16 mouse cellular contexts compared by ENCODE assay signal in the genomic region with DNA sequence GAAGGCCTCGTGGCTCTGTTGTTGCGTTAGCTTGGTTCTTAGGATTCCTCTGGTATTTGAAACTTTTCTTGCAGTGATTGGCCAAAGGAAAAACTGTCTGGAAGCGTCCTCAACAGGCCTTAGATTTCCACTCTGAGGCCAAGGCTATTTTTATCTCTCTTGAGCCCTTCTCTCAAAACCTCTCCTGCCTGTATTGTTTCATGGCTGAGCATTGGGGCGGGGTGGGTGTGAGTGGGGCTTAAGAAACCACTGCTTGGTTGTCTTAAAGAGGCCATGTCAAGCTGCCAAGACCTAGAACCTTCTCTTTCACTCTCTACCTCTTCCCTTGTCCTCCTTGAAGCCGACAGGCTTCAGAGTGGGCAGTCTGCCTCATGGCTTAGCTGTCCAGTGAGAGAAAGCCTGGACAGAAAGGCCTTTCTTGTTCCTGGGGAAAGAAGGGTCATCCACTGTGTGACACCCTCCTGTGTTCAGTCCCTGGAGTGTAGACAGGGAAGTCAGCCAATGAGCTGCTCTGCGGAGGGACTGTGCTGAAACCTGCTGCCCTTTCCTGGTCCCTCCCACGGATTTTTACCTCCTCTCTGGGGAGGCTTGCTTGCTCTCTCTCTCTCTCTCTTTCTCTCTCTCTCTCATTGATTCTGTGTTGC. TPM values are rescaled to one million over a fixed set of nuclear protein-coding genes. Genes with fewer than 3 reads are reported as not detected.
DNase-seq lines count a peak whose midpoint lies in the region; ATAC-seq and TF ChIP-seq lines count a peak whose summit lies in the region.
"Had no signal": no experiment of that assay in that cellular context is flagged by ENCODE, and none has a peak within 500 bp of the region (broad histone marks: within the 10 kb centered on the region; RNA-seq: fewer than 3 reads in every experiment).

No protein-coding gene starts in this region.

- no peak overlapping the region for H3K4me2 ChIP-seq in limb, embryonic 15.5 days
- H3K4me2 ChIP-seq in lung, embryonic 15.5 days, result no peak overlapping the region
- H3K4me2 ChIP-seq: hindbrain, embryonic 12.5 days; midbrain, embryonic 12.5 days; neural tube, embryonic 12.5 days had no signal

- DNase-seq in adrenal gland, postnatal 14 days, result peak; percentile 62
- DNase-seq in adrenal gland, postnatal 25 days, result no peak
- DNase-seq in limb, embryonic 10.5 days (ENCODE audit: low spot score), result no peak
- DNase-seq in thymus, postnatal 4 days, result no peak
- no peak for DNase-seq in urinary bladder, postnatal 4 days (ENCODE audit: low spot score in 2 of 2)
- DNase-seq in layer of hippocampus, adult 2 months (ENCODE audit: low spot score in 2 of 2), result no peak
- DNase-seq: cerebellum, adult 11-12 months; kidney, postnatal 25 days had no signal

- 75% methylated on average over 7 of the region's 7 CpGs for WGBS in limb, embryonic 15.5 days
- 83% methylated on average over 7 of the region's 7 CpGs for WGBS in limb, embryonic 10.5 days
- WGBS in lung, embryonic 15.5 days, result 59% methylated on average over 7 of the region's 7 CpGs

- H3K4me3 ChIP-seq in limb, embryonic 15.5 days, result no peak overlapping the region
- no peak overlapping the region for H3K4me3 ChIP-seq in limb, embryonic 10.5 days
- no peak overlapping the region for H3K4me3 ChIP-seq in lung, embryonic 15.5 days
- H3K4me3 ChIP-seq in layer of hippocampus, adult 2 months, result no peak overlapping the region
- H3K4me3 ChIP-seq: hindbrain, embryonic 12.5 days; midbrain, embryonic 12.5 days; neural tube, embryonic 12.5 days had no signal

- ATAC-seq in limb, embryonic 15.5 days (ENCODE audit: insufficient number of reproducible peaks, low FRiP score, low TSS enrichment, low read depth), result no peak
- ATAC-seq in lung, embryonic 15.5 days (ENCODE audit: borderline replicate concordance, extremely low read depth, low FRiP score, low TSS enrichment), result no peak
- ATAC-seq: forebrain, embryonic 14.5 days had no signal

- H3K9me3 ChIP-seq in limb, embryonic 15.5 days, result no peaks in the 10 kb centered on the region
- H3K9me3 ChIP-seq in limb, embryonic 10.5 days (replicated peaks), result no peaks in the 10 kb centered on the region
- H3K9me3 ChIP-seq in lung, embryonic 15.5 days, result no peaks in the 10 kb centered on the region
- H3K9me3 ChIP-seq: hindbrain, embryonic 12.5 days; midbrain, embryonic 12.5 days; neural tube, embryonic 12.5 days had no signal

- peaks cover 20% of the 10 kb centered on the region for H3K4me1 ChIP-seq in limb, embryonic 15.5 days
- H3K4me1 ChIP-seq in limb, embryonic 10.5 days, result peaks cover 22% of the 10 kb centered on the region
- 0 out of 2 replicates have a peak, but pooled peaks cover 3% of the 10 kb centered on the region for H3K4me1 ChIP-seq in lung, embryonic 15.5 days
- H3K4me1 ChIP-seq: hindbrain, embryonic 12.5 days; midbrain, embryonic 12.5 days had no signal

- no peak overlapping the region for H3K9ac ChIP-seq in limb, embryonic 15.5 days
- no peak overlapping the region for H3K9ac ChIP-seq in lung, embryonic 15.5 days
- H3K9ac ChIP-seq: hindbrain, embryonic 12.5 days; liver, embryonic 14.5 days; midbrain, embryonic 12.5 days; neural tube, embryonic 12.5 days had no signal

- peak overlapping the region; percentile 38; the same call in 1 of the 2 replicates for H3K27ac ChIP-seq in limb, embryonic 15.5 days
- H3K27ac ChIP-seq in limb, embryonic 10.5 days, result no peak overlapping the region
- 0 out of 2 replicates have a peak overlapping the region, but pooled peaks have one; percentile 35 for H3K27ac ChIP-seq in lung, embryonic 15.5 days
- H3K27ac ChIP-seq in layer of hippocampus, adult 2 months, result no peak overlapping the region
- H3K27ac ChIP-seq: hindbrain, embryonic 12.5 days; liver, embryonic 14.5 days; midbrain, embryonic 12.5 days; neural tube, embryonic 12.5 days had no signal

- no peaks in the 10 kb centered on the region for H3K27me3 ChIP-seq in limb, embryonic 15.5 days
- H3K27me3 ChIP-seq in limb, embryonic 10.5 days (ENCODE audit: low read depth, poor library complexity, severe bottlenecking), result no peaks in the 10 kb centered on the region
- no peaks in the 10 kb centered on the region for H3K27me3 ChIP-seq in lung, embryonic 15.5 days
- H3K27me3 ChIP-seq: hindbrain, embryonic 12.5 days; midbrain, embryonic 12.5 days; neural tube, embryonic 12.5 days had no signal

- H3K36me3 ChIP-seq in limb, embryonic 15.5 days, result peaks cover 4% of the 10 kb centered on the region; the same call in 1 of the 2 replicates
- H3K36me3 ChIP-seq in limb, embryonic 10.5 days, result peaks cover 36% of the 10 kb centered on the region
- H3K36me3 ChIP-seq in lung, embryonic 15.5 days, result peaks cover 5% of the 10 kb centered on the region; the same call in 1 of the 2 replicates
- H3K36me3 ChIP-seq: G1E; hindbrain, embryonic 12.5 days; midbrain, embryonic 12.5 days; neural tube, embryonic 12.5 days had no signal

- no peak for TF ChIP-seq CTCF in layer of hippocampus, adult 2 months (conservative IDR thresholded peaks at IDR 0.05)

RNA-seq across cellular contexts. Expression of a gene that starts 48.8 kb away (rescaled TPM):
- total RNA-seq in adrenal gland, postnatal 14 days (2021), result 28.6 and 32.0 TPM in 2 replicates
- 27.2 and 31.3 TPM in 2 replicates for total RNA-seq in adrenal gland, postnatal 25 days (2021)
- 17.0 and 19.2 TPM in 2 replicates for polyA plus RNA-seq in limb, embryonic 15.5 days (2015; fragmentation: Nextera tagmentation; extraction: Ambion mirVana)
- 8.8 and 11.6 TPM in 2 replicates for polyA plus RNA-seq in limb, embryonic 10.5 days (2016; fragmentation: Nextera tagmentation; extraction: Ambion mirVana)
- polyA plus RNA-seq in lung, embryonic 15.5 days (2015; fragmentation: Nextera tagmentation; extraction: Ambion mirVana), result 19.0 and 22.2 TPM in 2 replicates
- total RNA-seq in layer of hippocampus, adult 2 months (2021), result 10 to 100 TPM; 23.9 to 28.0 TPM
- polyA plus RNA-seq: G1E had no signal

Comparison
In these comparisons a context has a peak if more than half of its experiments do, and no peak if none do; other contexts are left out.
1. H3K27ac ChIP-seq: peak in limb, embryonic 15.5 days (single experiment) and lung, embryonic 15.5 days (single experiment); none in limb, embryonic 10.5 days (single experiment) and layer of hippocampus, adult 2 months (single experiment).